Mouse (Mus musculus): Measurements from ENCODE around the gene Mfsd2a.
A peak's percentile ranks its signal among the peaks of the same experiment; 100 is the strongest.

Mfsd2a gene

GRCm38 (mm10) chr4:122978850-122979249 lies 17.9 kb upstream of the Mfsd2a start:
- DNase-seq: no peak

- no peak for DNase-seq
These were observed 15.9 kb upstream of the Mfsd2a start for GRCm38 (mm10) chr4:122976885-122977284.

GRCm38 (mm10) chr4:122974976-122975520 lies 14.1 kb upstream of the Mfsd2a start:
- DNase-seq: peak; percentile 33 to 64

GRCm38 (mm10) chr4:122972056-122972455 lies 11.1 kb upstream of the Mfsd2a start:
- peak in 1 of 2 experiments; percentile 38 for DNase-seq

- DNase-seq: no peak
These were observed 10.7 kb upstream of the Mfsd2a start for GRCm38 (mm10) chr4:122971646-122972045.

- DNase-seq: peak; percentile 80 to 89
These were observed 10.2 kb upstream of the Mfsd2a start for GRCm38 (mm10) chr4:122971191-122971590.

GRCm38 (mm10) chr4:122968106-122968505 lies 7.1 kb upstream of the Mfsd2a start:
- DNase-seq: no peak

- no peak for DNase-seq
These were observed 1.8 kb upstream of the Mfsd2a start for GRCm38 (mm10) chr4:122962751-122963150.

- DNase-seq: no peak
These were observed 601 bp upstream of the Mfsd2a start for GRCm38 (mm10) chr4:122961589-122961988.

- no peak for DNase-seq
These were observed 478 bp downstream of the Mfsd2a start for GRCm38 (mm10) chr4:122960321-122961099.

GRCm38 (mm10) chr4:122959816-122960215 lies 1.2 kb downstream of the Mfsd2a start:
- DNase-seq: peak in 1 of 2 experiments; percentile 50

- peak in 1 of 2 experiments; percentile 64 for DNase-seq
These were observed 2.4 kb downstream of the Mfsd2a start for GRCm38 (mm10) chr4:122958491-122959031.

GRCm38 (mm10) chr4:122956301-122956700 lies 4.7 kb downstream of the Mfsd2a start:
- DNase-seq: peak in 1 of 2 experiments; percentile 28

GRCm38 (mm10) chr4:122955412-122956136 lies 5.4 kb downstream of the Mfsd2a start:
- DNase-seq: peak; percentile 94 to 97

GRCm38 (mm10) chr4:122954680-122955411 lies 6.1 kb downstream of the Mfsd2a start:
- DNase-seq: no peak

- DNase-seq: no peak
These were observed 11.9 kb downstream of the Mfsd2a start for GRCm38 (mm10) chr4:122949096-122949495.

- DNase-seq: no peak
These were observed 13.8 kb downstream of the Mfsd2a start for GRCm38 (mm10) chr4:122947223-122947622.

- DNase-seq: peak in 1 of 2 experiments; percentile 31
These were observed 16.6 kb downstream of the Mfsd2a start for GRCm38 (mm10) chr4:122944408-122944807.

- DNase-seq: no peak
These were observed 21.8 kb downstream of the Mfsd2a start for GRCm38 (mm10) chr4:122939048-122939796.

GRCm38 (mm10) chr4:122937489-122937888 lies 23.5 kb downstream of the Mfsd2a start:
- DNase-seq: no peak

- DNase-seq: no peak
These were observed 25.4 kb downstream of the Mfsd2a start for GRCm38 (mm10) chr4:122935466-122936099.
